Comparison of ENCODE assay signal across 8 mouse cellular contexts in genomic region chr11:117686021-117686420, GRCm38 (mm10). TPM values are rescaled to one million over a fixed set of nuclear protein-coding genes. Genes with fewer than 3 reads are reported as not detected.
A peak's percentile ranks its signal among the peaks of the same experiment; 100 is the strongest.
DNase-seq lines count a peak whose midpoint lies in the region; ATAC-seq lines count a peak whose summit lies in the region.

No protein-coding gene starts in this region.

- 49% methylated on average over 8 of the region's 8 CpGs for WGBS in intestine, embryonic 15.5 days
- WGBS in hindbrain, embryonic 14.5 days = 63% methylated on average over 8 of the region's 8 CpGs

- H3K9me3 ChIP-seq in intestine, embryonic 15.5 days = no peaks in the 10 kb centered on the region
- H3K9me3 ChIP-seq in hindbrain, embryonic 14.5 days (ENCODE audit: control insufficient read depth, low read length) = no peaks in the 10 kb centered on the region

- no peak overlapping the region for H3K9ac ChIP-seq in intestine, embryonic 15.5 days
- H3K9ac ChIP-seq in hindbrain, embryonic 14.5 days = no peak overlapping the region

- H3K27me3 ChIP-seq in intestine, embryonic 15.5 days (replicated peaks) = no peaks in the 10 kb centered on the region
- H3K27me3 ChIP-seq in hindbrain, embryonic 14.5 days (ENCODE audit: control insufficient read depth, insufficient read depth, low read length) = no peaks in the 10 kb centered on the region

- H3K4me2 ChIP-seq in intestine, embryonic 15.5 days (replicated peaks) = peak overlapping the region; percentile 51
- no peak overlapping the region for H3K4me2 ChIP-seq in hindbrain, embryonic 14.5 days (replicated peaks)

- no peaks in the 10 kb centered on the region for H3K36me3 ChIP-seq in intestine, embryonic 15.5 days
- no peaks in the 10 kb centered on the region for H3K36me3 ChIP-seq in hindbrain, embryonic 14.5 days (replicated peaks; ENCODE audit: control insufficient read depth, insufficient read depth)

- peak overlapping the region; percentile 16 for H3K4me3 ChIP-seq in intestine, embryonic 15.5 days (replicated peaks)
- H3K4me3 ChIP-seq in hindbrain, embryonic 14.5 days (replicated peaks; ENCODE audit: low read length) = no peak overlapping the region

- peaks cover 14% of the 10 kb centered on the region for H3K4me1 ChIP-seq in intestine, embryonic 15.5 days (replicated peaks)
- peaks cover 19% of the 10 kb centered on the region for H3K4me1 ChIP-seq in hindbrain, embryonic 14.5 days (replicated peaks; ENCODE audit: control insufficient read depth, insufficient read depth, low read length)

- DNase-seq in adrenal gland, postnatal 14 days = peak; percentile 10
- DNase-seq in adrenal gland, adult 8-10 months = no peak
- DNase-seq in CD8-positive naive resting alpha-beta T cell, adult 2 months (ENCODE audit: low read depth in 2 of 2, low spot score in 2 of 2) = peak; percentile 16 to 20
- peak; percentile 16 for DNase-seq in lung, postnatal 14 days
- no peak for DNase-seq in right cerebral cortex, adult 18-20 months
- DNase-seq in hindbrain, embryonic 14.5 days (ENCODE audit: low spot score) = no peak
- no peak for DNase-seq in urinary bladder, adult 2 months (ENCODE audit: low spot score)

- peak; percentile 86 for ATAC-seq in intestine, embryonic 15.5 days
- ATAC-seq in hindbrain, embryonic 14.5 days (ENCODE audit: low FRiP score) = no peak

- H3K27ac ChIP-seq in intestine, embryonic 15.5 days = 0 out of 2 replicates have a peak overlapping the region, but pooled peaks have one; percentile 42
- no peak overlapping the region for H3K27ac ChIP-seq in hindbrain, embryonic 14.5 days

RNA-seq across cellular contexts. Expression of gene Tnrc6c, which starts 31.9 kb away (rescaled TPM):
- total RNA-seq in adrenal gland, postnatal 14 days (2021) = 22.7 and 29.5 TPM in 2 replicates
- 10 to 100 TPM; 22.3 to 41.0 (median 31.9) TPM for total RNA-seq in adrenal gland, adult 8-10 months (2022)
- 9.6 TPM in 2 replicates for polyA plus RNA-seq in intestine, embryonic 15.5 days (2015; fragmentation: Nextera tagmentation; extraction: Ambion mirVana)
- polyA plus RNA-seq in hindbrain, embryonic 14.5 days (2014; fragmentation: Nextera tagmentation; extraction: Ambion mirVana) = 23.4 and 25.1 TPM in 2 replicates
- polyA plus RNA-seq in urinary bladder, adult 2 months (2012; rRNA removed) = 11.9 and 19.1 TPM in 2 replicates

Comparison
In these comparisons a context has a peak if more than half of its experiments do, and no peak if none do; other contexts are left out.
1. DNase-seq: peak in adrenal gland, postnatal 14 days (single experiment), CD8-positive naive resting alpha-beta T cell, adult 2 months (2 of 2) and lung, postnatal 14 days (single experiment); none in adrenal gland, adult 8-10 months (single experiment), right cerebral cortex, adult 18-20 months (single experiment), hindbrain, embryonic 14.5 days (single experiment) and urinary bladder, adult 2 months (single experiment).